Mouse (Mus musculus): Measurements from ENCODE around the gene Pnpla2.

- TF ChIP-seq POLR2A (IDR thresholded peaks at IDR 0.05; ENCODE audit: insufficient read depth, low read depth, low read length): no peak
- no peak for TF ChIP-seq CTCF (IDR thresholded peaks at IDR 0.05; ENCODE audit: insufficient read depth, low read depth, low read length)
Observed at GRCm38 (mm10) chr7:141439811-141440210, 15.2 kb upstream of the Pnpla2 start.
